Mouse (Mus musculus) kidney, postnatal 0 days (tissue): ENCODE measurements around the gene Gm20834. TPM values are rescaled to one million over a fixed set of nuclear protein-coding genes. Genes with fewer than 3 reads are reported as not detected.
"Not testable (repeated sequence)": the region's sequence is repeated elsewhere in the genome, so short reads cannot be mapped to it uniquely, and the experiment has no call there.

Experiments used
- ATAC-seq: fragments of 200-750 bp; cut with Nextera tagmentation; replicated peaks from 2 replicates; pipeline ENCODE4 v1.8.0; 2017; ENCODE audit warnings: low read depth, moderate number of reproducible peaks, moderate TSS enrichment, moderate library complexity; ENCODE audit not compliant: low FRiP score
- DNase-seq: peaks from one replicate; pipeline ENCODE4 v3.0.0-alpha.2; 2016; ENCODE audit warnings: low spot score
- H3K27ac ChIP-seq: fragments of 300-500 bp; sonication (generic); 2 replicates; pipeline ENCODE4 v1.5.1; 2014; ENCODE audit warnings: mild to moderate bottlenecking
- H3K27me3 ChIP-seq: fragments of 300-500 bp; sonication (generic); 2 replicates; pipeline ENCODE4 v1.6.1; 2014; ENCODE audit warnings: low read length, mixed read lengths; ENCODE audit not compliant: insufficient read depth
- H3K36me3 ChIP-seq: fragments of 300-500 bp; sonication (generic); 2 replicates; pipeline ENCODE4 v1.6.1; 2014; ENCODE audit warnings: low read length, mixed read lengths; ENCODE audit not compliant: insufficient read depth
- H3K4me1 ChIP-seq: fragments of 300-500 bp; sonication (generic); replicated peaks from 2 replicates; pipeline ENCODE4 v1.6.1; 2014; ENCODE audit warnings: antibody characterized with exemption, low read length, mixed read lengths; ENCODE audit not compliant: insufficient read depth
- H3K4me2 ChIP-seq: fragments of 300-500 bp; sonication (generic); 2 replicates; pipeline ENCODE4 v1.6.1; 2014; ENCODE audit warnings: mild to moderate bottlenecking, low read length, moderate library complexity, mixed read lengths
- H3K4me3 ChIP-seq: fragments of 300-500 bp; sonication (generic); replicated peaks from 2 replicates; pipeline ENCODE4 v1.5.1; 2014; ENCODE audit warnings: low read depth, low read length
- H3K9ac ChIP-seq: fragments of 300-500 bp; sonication (generic); 2 replicates; pipeline ENCODE4 v1.6.1; 2014; ENCODE audit warnings: low read depth, low read length
- H3K9me3 ChIP-seq: fragments of 300-500 bp; sonication (generic); replicated peaks from 2 replicates; pipeline ENCODE4 v1.6.1; 2016; ENCODE audit warnings: low read length, inconsistent platforms, mixed read lengths
- WGBS: fragments of 180-500 bp; shearing (Covaris S2); extraction: QIAGEN DNeasy Blood & Tissue Kit; methylation state at CpG from one replicate; pipeline ENCODE4 v1.1.7; 2014; 5-methylcytosine and 5-hydroxymethylcytosine counted together
- polyA plus RNA-seq: library from polyadenylated mRNA; unstranded; fragments of >200 nt; fragmentation: Nextera tagmentation; extraction: Ambion mirVana; gene quantifications from 2 replicates; pipeline ENCODE4 v1.2.1, GENCODE M21; 2015

Gm20834 gene
- polyA plus RNA-seq, result not detected in 2 replicates

DNA sequence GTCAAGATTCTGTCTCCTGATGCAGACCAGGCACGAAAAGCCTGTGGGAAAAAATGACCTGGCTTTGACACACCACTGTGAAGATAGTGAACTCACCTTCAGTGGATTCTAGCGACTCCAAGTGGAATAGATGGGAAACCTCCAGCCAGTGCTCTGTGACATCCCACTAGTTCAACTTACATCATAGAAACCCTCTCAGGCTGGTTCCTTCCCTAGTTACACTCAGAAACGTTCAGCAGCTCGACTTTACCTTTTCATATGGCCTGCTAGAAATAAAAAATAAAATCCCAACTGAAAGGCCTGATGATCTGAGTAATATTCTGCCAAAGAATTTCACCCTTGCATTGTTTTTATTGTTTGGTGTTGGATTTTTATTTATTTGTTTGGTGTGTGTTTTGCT lies at the start of gene Gm20834:
TSS of gene Gm20834 (minus strand) at position 101 of the 400 bp plus-strand sequence.
- H3K36me3 ChIP-seq, H3K27me3 ChIP-seq, H3K4me2 ChIP-seq, H3K9ac ChIP-seq, DNase-seq, H3K4me3 ChIP-seq, H3K27ac ChIP-seq, ATAC-seq, H3K4me1 ChIP-seq, H3K9me3 ChIP-seq: not testable (repeated sequence)
- 20% methylated on average over 2 of the region's 4 CpGs for WGBS

Other genes with a start within 250 kb of the Gm20834 start
- not detected in 2 replicates for gene Gm21310, start 177.4 kb downstream of the Gm20834 start, polyA plus RNA-seq
- not detected in 2 replicates for gene Gm28510, start 88.1 kb upstream of the Gm20834 start, polyA plus RNA-seq
- not detected in 2 replicates for gene Gm20737, start 211.5 kb upstream of the Gm20834 start, polyA plus RNA-seq
- not detected in 2 replicates for gene Gm21775, start 228.9 kb upstream of the Gm20834 start, polyA plus RNA-seq